ENCODE assay signal across 18 mouse cellular contexts in the genomic region with DNA sequence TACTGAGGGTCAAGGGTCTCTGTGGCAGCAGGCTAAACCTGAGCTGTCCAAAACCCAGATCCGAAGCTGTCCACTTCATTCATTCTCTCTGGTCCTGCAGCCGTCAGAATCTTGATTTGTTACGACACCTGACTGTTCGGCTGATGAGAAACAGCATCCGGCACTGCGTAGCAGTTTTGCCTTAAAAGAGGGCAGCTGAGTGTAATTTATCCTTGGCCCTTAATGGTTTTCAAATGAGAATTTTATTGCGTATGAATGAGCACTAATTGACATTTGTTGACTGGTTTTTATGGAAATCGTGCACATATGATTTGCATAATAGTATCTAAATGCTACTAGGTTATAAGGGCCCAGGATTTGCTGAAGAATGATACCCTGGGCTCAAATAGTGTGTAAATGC. TPM values are rescaled to one million over a fixed set of nuclear protein-coding genes. Genes with fewer than 3 reads are reported as not detected.
DNase-seq lines count a peak whose midpoint lies in the region; ATAC-seq lines count a peak whose summit lies in the region.
"Had no signal": no experiment of that assay in that cellular context is flagged by ENCODE, and none has a peak within 500 bp of the region (broad histone marks: within the 10 kb centered on the region; RNA-seq: fewer than 3 reads in every experiment).

No protein-coding gene starts in this region.

- 39% methylated on average over 8 of the region's 8 CpGs for WGBS in forebrain, embryonic 16.5 days
- WGBS in forebrain, embryonic 13.5 days: 65% methylated on average over 8 of the region's 8 CpGs
- WGBS in hindbrain, embryonic 16.5 days: 64% methylated on average over 8 of the region's 8 CpGs
- WGBS in hindbrain, embryonic 12.5 days: 61% methylated on average over 8 of the region's 8 CpGs
- WGBS in neural tube, embryonic 13.5 days: 42% methylated on average over 8 of the region's 8 CpGs
- 27% methylated on average over 8 of the region's 8 CpGs for WGBS in neural tube, embryonic 15.5 days

- H3K4me1 ChIP-seq in forebrain, embryonic 16.5 days (replicated peaks; ENCODE audit: control insufficient read depth, insufficient read depth, low read length): peaks cover 28% of the 10 kb centered on the region
- peaks cover 31% of the 10 kb centered on the region for H3K4me1 ChIP-seq in forebrain, embryonic 13.5 days
- peaks cover 14% of the 10 kb centered on the region for H3K4me1 ChIP-seq in hindbrain, embryonic 16.5 days (ENCODE audit: control insufficient read depth, insufficient read depth, low read depth, low read length)
- peaks cover 23% of the 10 kb centered on the region for H3K4me1 ChIP-seq in hindbrain, embryonic 12.5 days
- peaks cover 38% of the 10 kb centered on the region for H3K4me1 ChIP-seq in neural tube, embryonic 13.5 days (replicated peaks)
- peaks cover 27% of the 10 kb centered on the region for H3K4me1 ChIP-seq in neural tube, embryonic 15.5 days
- H3K4me1 ChIP-seq: heart, embryonic 13.5 days had no signal

- H3K27me3 ChIP-seq in forebrain, embryonic 16.5 days (replicated peaks; ENCODE audit: control insufficient read depth, insufficient read depth, low read length): no peaks in the 10 kb centered on the region
- H3K27me3 ChIP-seq in forebrain, embryonic 13.5 days: no peaks in the 10 kb centered on the region
- no peaks in the 10 kb centered on the region for H3K27me3 ChIP-seq in hindbrain, embryonic 16.5 days (replicated peaks; ENCODE audit: control insufficient read depth, insufficient read depth, low read length)
- H3K27me3 ChIP-seq in hindbrain, embryonic 12.5 days: no peaks in the 10 kb centered on the region
- H3K27me3 ChIP-seq in neural tube, embryonic 13.5 days: no peaks in the 10 kb centered on the region
- no peaks in the 10 kb centered on the region for H3K27me3 ChIP-seq in neural tube, embryonic 15.5 days (replicated peaks)
- H3K27me3 ChIP-seq: heart, embryonic 13.5 days had no signal

- H3K9me3 ChIP-seq in forebrain, embryonic 16.5 days (ENCODE audit: control insufficient read depth, low read length): no peaks in the 10 kb centered on the region
- no peaks in the 10 kb centered on the region for H3K9me3 ChIP-seq in forebrain, embryonic 13.5 days (replicated peaks)
- H3K9me3 ChIP-seq in hindbrain, embryonic 16.5 days (ENCODE audit: control insufficient read depth, low read length): no peaks in the 10 kb centered on the region
- H3K9me3 ChIP-seq in hindbrain, embryonic 12.5 days (replicated peaks): no peaks in the 10 kb centered on the region
- H3K9me3 ChIP-seq in neural tube, embryonic 13.5 days: no peaks in the 10 kb centered on the region
- no peaks in the 10 kb centered on the region for H3K9me3 ChIP-seq in neural tube, embryonic 15.5 days (replicated peaks)
- H3K9me3 ChIP-seq: embryonic facial prominence, embryonic 10.5 days had no signal

- no peak overlapping the region; the same call in 1 of the 2 replicates for H3K27ac ChIP-seq in forebrain, embryonic 16.5 days (ENCODE audit: low read length)
- H3K27ac ChIP-seq in forebrain, embryonic 13.5 days: no peak overlapping the region
- H3K27ac ChIP-seq in hindbrain, embryonic 16.5 days (ENCODE audit: low read depth, low read length): peak overlapping the region; percentile 27; the same call in 1 of the 2 replicates
- no peak overlapping the region for H3K27ac ChIP-seq in hindbrain, embryonic 12.5 days
- H3K27ac ChIP-seq in neural tube, embryonic 13.5 days (replicated peaks): peak overlapping the region; percentile 77
- peak overlapping the region; percentile 76 for H3K27ac ChIP-seq in neural tube, embryonic 15.5 days (replicated peaks)
- H3K27ac ChIP-seq: embryonic facial prominence, embryonic 10.5 days; heart, embryonic 13.5 days had no signal

- no peak for ATAC-seq in forebrain, embryonic 16.5 days
- ATAC-seq in forebrain, embryonic 13.5 days: no peak
- no peak for ATAC-seq in hindbrain, embryonic 16.5 days
- no peak for ATAC-seq in hindbrain, embryonic 12.5 days (ENCODE audit: low FRiP score)
- no peak for ATAC-seq in neural tube, embryonic 13.5 days (ENCODE audit: low read depth)
- ATAC-seq in neural tube, embryonic 15.5 days (ENCODE audit: low FRiP score): peak; percentile 12; the same call in 1 of the 2 replicates
- ATAC-seq in frontal cortex, adult (ENCODE audit: low TSS enrichment): no peak
- ATAC-seq: intestine, embryonic 16.5 days had no signal

- no peak overlapping the region for H3K4me3 ChIP-seq in forebrain, embryonic 16.5 days (replicated peaks; ENCODE audit: low read length)
- no peak overlapping the region for H3K4me3 ChIP-seq in forebrain, embryonic 13.5 days
- H3K4me3 ChIP-seq in hindbrain, embryonic 16.5 days (ENCODE audit: low read length): no peak overlapping the region
- H3K4me3 ChIP-seq in hindbrain, embryonic 12.5 days: no peak overlapping the region
- H3K4me3 ChIP-seq in neural tube, embryonic 13.5 days: no peak overlapping the region
- no peak overlapping the region for H3K4me3 ChIP-seq in neural tube, embryonic 15.5 days (replicated peaks)
- H3K4me3 ChIP-seq: embryonic facial prominence, embryonic 10.5 days; heart, embryonic 13.5 days had no signal

- 0 out of 2 replicates have a peak overlapping the region, but pooled peaks have one; percentile 6 for H3K9ac ChIP-seq in forebrain, embryonic 16.5 days (replicated peaks; ENCODE audit: low read depth, low read length)
- H3K9ac ChIP-seq in forebrain, embryonic 13.5 days: no peak overlapping the region
- H3K9ac ChIP-seq in hindbrain, embryonic 16.5 days (ENCODE audit: low read depth, low read length): no peak overlapping the region
- H3K9ac ChIP-seq in hindbrain, embryonic 12.5 days: no peak overlapping the region
- no peak overlapping the region for H3K9ac ChIP-seq in neural tube, embryonic 13.5 days
- no peak overlapping the region for H3K9ac ChIP-seq in neural tube, embryonic 15.5 days (replicated peaks)
- H3K9ac ChIP-seq: heart, embryonic 13.5 days had no signal

- DNase-seq in neural tube, embryonic 10.5 days (ENCODE audit: extremely low spot score, low spot score): no peak
- DNase-seq: adrenal gland, adult 2 months; adrenal gland, postnatal 25 days; cerebellum, adult 2 months; cerebellum, postnatal 10 days; gastrocnemius, postnatal 36 days; heart, adult 11 months; heart, postnatal 36 days had no signal

- no peaks in the 10 kb centered on the region for H3K36me3 ChIP-seq in forebrain, embryonic 16.5 days (ENCODE audit: control insufficient read depth, insufficient read depth)
- no peaks in the 10 kb centered on the region for H3K36me3 ChIP-seq in forebrain, embryonic 13.5 days (ENCODE audit: poor library complexity, severe bottlenecking)
- no peaks in the 10 kb centered on the region for H3K36me3 ChIP-seq in hindbrain, embryonic 16.5 days (ENCODE audit: control insufficient read depth, insufficient read depth, low read length)
- 0 out of 2 replicates have a peak, but pooled peaks cover under 1% of the 10 kb centered on the region for H3K36me3 ChIP-seq in hindbrain, embryonic 12.5 days
- no peaks in the 10 kb centered on the region for H3K36me3 ChIP-seq in neural tube, embryonic 13.5 days
- no peaks in the 10 kb centered on the region for H3K36me3 ChIP-seq in neural tube, embryonic 15.5 days
- H3K36me3 ChIP-seq: embryonic facial prominence, embryonic 10.5 days; heart, embryonic 13.5 days had no signal

- H3K4me2 ChIP-seq in forebrain, embryonic 16.5 days (ENCODE audit: low read length): no peak overlapping the region
- no peak overlapping the region for H3K4me2 ChIP-seq in forebrain, embryonic 13.5 days
- H3K4me2 ChIP-seq in hindbrain, embryonic 16.5 days (ENCODE audit: low read length): no peak overlapping the region
- no peak overlapping the region for H3K4me2 ChIP-seq in hindbrain, embryonic 12.5 days (replicated peaks)
- no peak overlapping the region for H3K4me2 ChIP-seq in neural tube, embryonic 13.5 days
- no peak overlapping the region for H3K4me2 ChIP-seq in neural tube, embryonic 15.5 days
- H3K4me2 ChIP-seq: heart, embryonic 13.5 days had no signal

RNA-seq across cellular contexts. Expression of a gene that starts 21.0 kb away (rescaled TPM):
- polyA plus RNA-seq in forebrain, embryonic 16.5 days (2015; fragmentation: Nextera tagmentation; extraction: Ambion mirVana): 5.4 and 5.6 TPM in 2 replicates
- 5.5 TPM in 2 replicates for polyA plus RNA-seq in forebrain, embryonic 13.5 days (2015; fragmentation: Nextera tagmentation; extraction: Ambion mirVana)
- 3.2 and 3.9 TPM in 2 replicates for polyA plus RNA-seq in hindbrain, embryonic 16.5 days (2015; fragmentation: Nextera tagmentation; extraction: Ambion mirVana)
- polyA plus RNA-seq in hindbrain, embryonic 12.5 days (2016; fragmentation: Nextera tagmentation; extraction: Ambion mirVana): 5.4 and 5.6 TPM in 2 replicates
- polyA plus RNA-seq in neural tube, embryonic 13.5 days (2015; fragmentation: Nextera tagmentation; extraction: Ambion mirVana): 6.1 and 6.9 TPM in 2 replicates
- polyA plus RNA-seq in neural tube, embryonic 15.5 days (2015; fragmentation: Nextera tagmentation; extraction: Ambion mirVana): 3.3 and 4.0 TPM in 2 replicates

Comparison
In these comparisons a context has a peak if more than half of its experiments do, and no peak if none do; other contexts are left out.
1. H3K27ac ChIP-seq: peak in hindbrain, embryonic 16.5 days (single experiment), neural tube, embryonic 13.5 days (single experiment) and neural tube, embryonic 15.5 days (single experiment); none in forebrain, embryonic 16.5 days (single experiment), forebrain, embryonic 13.5 days (single experiment) and hindbrain, embryonic 12.5 days (single experiment).